10 mouse cellular contexts compared by ENCODE assay signal in genomic region chr4:141913201-141913993, GRCm38 (mm10). TPM values are rescaled to one million over a fixed set of nuclear protein-coding genes. Genes with fewer than 3 reads are reported as not detected.
A peak's percentile ranks its signal among the peaks of the same experiment; 100 is the strongest.
DNase-seq lines count a peak whose midpoint lies in the region; ATAC-seq and TF ChIP-seq lines count a peak whose summit lies in the region.
"Had no signal": no experiment of that assay in that cellular context is flagged by ENCODE, and none has a peak within 500 bp of the region (broad histone marks: within the 10 kb centered on the region; RNA-seq: fewer than 3 reads in every experiment).

No protein-coding gene starts in this region.

- peak overlapping the region; percentile 55 for H3K27ac ChIP-seq in heart, embryonic 13.5 days (replicated peaks)
- H3K27ac ChIP-seq in kidney, embryonic 15.5 days = peak overlapping the region; percentile 81
- H3K27ac ChIP-seq in stomach, embryonic 14.5 days (ENCODE audit: low read length) = peak overlapping the region; percentile 76
- no peak overlapping the region for H3K27ac ChIP-seq in forebrain, postnatal 0 days (ENCODE audit: low read depth, low read length)
- H3K27ac ChIP-seq: midbrain, embryonic 15.5 days had no signal

- WGBS in heart, embryonic 13.5 days = 58% methylated on average over 13 of the region's 13 CpGs
- 62% methylated on average over 13 of the region's 13 CpGs for WGBS in kidney, embryonic 15.5 days
- WGBS in stomach, embryonic 14.5 days = 67% methylated on average over 13 of the region's 13 CpGs
- WGBS in forebrain, postnatal 0 days = 78% methylated on average over 13 of the region's 13 CpGs

- no peak for TF ChIP-seq CTCF in forebrain, postnatal 0 days (IDR thresholded peaks at IDR 0.05; ENCODE audit: low read depth)

- H3K36me3 ChIP-seq in heart, embryonic 13.5 days = no peaks in the 10 kb centered on the region
- no peaks in the 10 kb centered on the region for H3K36me3 ChIP-seq in kidney, embryonic 15.5 days
- H3K36me3 ChIP-seq in stomach, embryonic 14.5 days (ENCODE audit: control insufficient read depth, insufficient read depth, low read length) = no peaks in the 10 kb centered on the region
- no peaks in the 10 kb centered on the region for H3K36me3 ChIP-seq in forebrain, postnatal 0 days (ENCODE audit: insufficient read depth)
- H3K36me3 ChIP-seq: midbrain, embryonic 15.5 days had no signal

- peaks cover 18% of the 10 kb centered on the region for H3K4me1 ChIP-seq in heart, embryonic 13.5 days
- peaks cover 25% of the 10 kb centered on the region for H3K4me1 ChIP-seq in kidney, embryonic 15.5 days
- H3K4me1 ChIP-seq in stomach, embryonic 14.5 days (ENCODE audit: control insufficient read depth, insufficient read depth, low read length) = peaks cover 14% of the 10 kb centered on the region; the same call in 1 of the 2 replicates
- no peaks in the 10 kb centered on the region for H3K4me1 ChIP-seq in forebrain, postnatal 0 days (ENCODE audit: insufficient read depth)

- peaks cover 5% of the 10 kb centered on the region; the same call in 1 of the 2 replicates for H3K27me3 ChIP-seq in heart, embryonic 13.5 days (replicated peaks)
- H3K27me3 ChIP-seq in kidney, embryonic 15.5 days = 0 out of 2 replicates have a peak, but pooled peaks cover 2% of the 10 kb centered on the region
- H3K27me3 ChIP-seq in stomach, embryonic 14.5 days (ENCODE audit: control insufficient read depth, insufficient read depth, low read length) = no peaks in the 10 kb centered on the region
- H3K27me3 ChIP-seq in forebrain, postnatal 0 days (ENCODE audit: insufficient read depth, low read length) = no peaks in the 10 kb centered on the region
- H3K27me3 ChIP-seq: midbrain, embryonic 15.5 days had no signal

- no peak overlapping the region for H3K4me3 ChIP-seq in heart, embryonic 13.5 days
- H3K4me3 ChIP-seq in kidney, embryonic 15.5 days (replicated peaks) = no peak overlapping the region
- H3K4me3 ChIP-seq in stomach, embryonic 14.5 days (ENCODE audit: low read depth, low read length) = no peak overlapping the region
- no peak overlapping the region for H3K4me3 ChIP-seq in forebrain, postnatal 0 days (ENCODE audit: low read depth, low read length)
- H3K4me3 ChIP-seq: midbrain, embryonic 15.5 days had no signal

- no peak overlapping the region for H3K4me2 ChIP-seq in heart, embryonic 13.5 days
- no peak overlapping the region for H3K4me2 ChIP-seq in kidney, embryonic 15.5 days
- no peak overlapping the region for H3K4me2 ChIP-seq in stomach, embryonic 14.5 days (replicated peaks; ENCODE audit: low read depth, low read length)
- no peak overlapping the region for H3K4me2 ChIP-seq in forebrain, postnatal 0 days (ENCODE audit: low read depth)
- H3K4me2 ChIP-seq: midbrain, embryonic 15.5 days had no signal

- peak; percentile 23 for DNase-seq in kidney, adult 11 months
- no peak for DNase-seq in kidney, adult 18-20 months
- DNase-seq in right cerebral cortex, postnatal 4 days = no peak
- no peak for DNase-seq in thymus, postnatal 4 days
- no peak for DNase-seq in forebrain, postnatal 0 days
- DNase-seq: cerebellum, postnatal 36 days had no signal

- H3K9ac ChIP-seq in heart, embryonic 13.5 days = peak overlapping the region; percentile 2; the same call in 1 of the 2 replicates
- H3K9ac ChIP-seq in kidney, embryonic 15.5 days = no peak overlapping the region
- H3K9ac ChIP-seq in stomach, embryonic 14.5 days (replicated peaks; ENCODE audit: low read depth, low read length) = no peak overlapping the region
- H3K9ac ChIP-seq in forebrain, postnatal 0 days = no peak overlapping the region
- H3K9ac ChIP-seq: midbrain, embryonic 15.5 days had no signal

- no peaks in the 10 kb centered on the region for H3K9me3 ChIP-seq in heart, embryonic 13.5 days
- no peaks in the 10 kb centered on the region for H3K9me3 ChIP-seq in kidney, embryonic 15.5 days (replicated peaks)
- H3K9me3 ChIP-seq in stomach, embryonic 14.5 days (ENCODE audit: control insufficient read depth, low read depth, low read length) = no peaks in the 10 kb centered on the region
- H3K9me3 ChIP-seq in forebrain, postnatal 0 days (ENCODE audit: low read length) = no peaks in the 10 kb centered on the region
- H3K9me3 ChIP-seq: midbrain, embryonic 15.5 days had no signal

- ATAC-seq in heart, embryonic 13.5 days (ENCODE audit: extremely low read depth, insufficient number of reproducible peaks, low FRiP score, low TSS enrichment) = no peak
- ATAC-seq in kidney, embryonic 15.5 days (replicated peaks; ENCODE audit: low FRiP score) = peak; percentile 55; the same call in 1 of the 2 replicates
- ATAC-seq in stomach, embryonic 14.5 days (ENCODE audit: insufficient number of reproducible peaks, insufficient read depth, low FRiP score, low read depth) = peak; percentile 35; the same call in 1 of the 2 replicates
- no peak for ATAC-seq in forebrain, postnatal 0 days
- ATAC-seq: midbrain, embryonic 15.5 days had no signal

RNA-seq across cellular contexts. Expression of gene Efhd2, which starts 38.7 kb away (rescaled TPM):
- polyA plus RNA-seq in heart, embryonic 13.5 days (2015; fragmentation: Nextera tagmentation; extraction: Ambion mirVana) = 79.6 and 80.3 TPM in 2 replicates
- polyA plus RNA-seq in kidney, embryonic 15.5 days (2015; fragmentation: Nextera tagmentation; extraction: Ambion mirVana) = 53.9 and 56.7 TPM in 2 replicates
- polyA plus RNA-seq in stomach, embryonic 14.5 days (2014; fragmentation: Nextera tagmentation; extraction: Ambion mirVana) = 58.8 and 65.0 TPM in 2 replicates
- 24.2 and 30.7 TPM in 2 replicates for total RNA-seq in forebrain, postnatal 0 days (2014; rRNA removed)
- 49.7 and 52.2 TPM in 2 replicates for polyA plus RNA-seq in forebrain, postnatal 0 days (2015; fragmentation: Nextera tagmentation; extraction: Ambion mirVana)

Comparison
In these comparisons a context has a peak if more than half of its experiments do, and no peak if none do; other contexts are left out.
1. ATAC-seq: peak in kidney, embryonic 15.5 days (single experiment) and stomach, embryonic 14.5 days (single experiment); none in heart, embryonic 13.5 days (single experiment) and forebrain, postnatal 0 days (single experiment).